Mouse (Mus musculus) lung, embryonic 16.5 days (tissue): ENCODE data around the gene Nanos3. TPM values are rescaled to one million over a fixed set of nuclear protein-coding genes. Genes with fewer than 3 reads are reported as not detected.

Experiments used
- ATAC-seq: fragments of 200-750 bp; cut with Nextera tagmentation; 2 replicates; pipeline ENCODE4 v1.8.0; 2017; ENCODE audit warnings: low read depth, mild to moderate bottlenecking, moderate library complexity
- H3K27ac ChIP-seq: fragments of 300-500 bp; sonication (generic); 2 replicates; pipeline ENCODE4 v1.5.1; 2014; ENCODE audit warnings: mild to moderate bottlenecking, control low read depth, low read length
- H3K27me3 ChIP-seq: fragments of 300-500 bp; sonication (generic); 2 replicates; pipeline ENCODE4 v1.6.1; 2014; ENCODE audit warnings: low read depth, low read length, mixed read lengths; ENCODE audit not compliant: control insufficient read depth, insufficient read depth
- H3K36me3 ChIP-seq: fragments of 300-500 bp; sonication (generic); 2 replicates; pipeline ENCODE4 v1.6.1; 2014; ENCODE audit warnings: low read length; ENCODE audit not compliant: control insufficient read depth, insufficient read depth
- H3K4me1 ChIP-seq: fragments of 300-500 bp; sonication (generic); replicated peaks from 2 replicates; pipeline ENCODE4 v1.6.1; 2014; ENCODE audit warnings: low read length, mixed read lengths; ENCODE audit not compliant: control insufficient read depth, insufficient read depth
- H3K4me2 ChIP-seq: fragments of 300-500 bp; sonication (generic); 2 replicates; pipeline ENCODE4 v1.6.1; 2014; ENCODE audit warnings: low read depth, low read length, control low read depth
- H3K4me3 ChIP-seq: fragments of 300-500 bp; sonication (generic); 2 replicates; pipeline ENCODE4 v1.5.1; 2014; ENCODE audit warnings: mild to moderate bottlenecking, low read length, control low read depth
- H3K9ac ChIP-seq: fragments of 300-500 bp; sonication (generic); 2 replicates; pipeline ENCODE4 v1.6.1; 2014; ENCODE audit warnings: low read length, control low read depth
- H3K9me3 ChIP-seq: fragments of 300-500 bp; sonication (generic); 2 replicates; pipeline ENCODE4 v1.6.1; 2016; ENCODE audit warnings: low read length; ENCODE audit not compliant: control insufficient read depth
- WGBS: fragments of 180-500 bp; shearing (Covaris S2); extraction: QIAGEN DNeasy Blood & Tissue Kit; methylation state at CpG from one replicate; pipeline ENCODE4 v1.1.7; 2014; 5-methylcytosine and 5-hydroxymethylcytosine counted together
- polyA plus RNA-seq: library from polyadenylated mRNA; unstranded; fragments of >200 nt; fragmentation: Nextera tagmentation; extraction: Ambion mirVana; gene quantifications from 2 replicates; pipeline ENCODE4 v1.2.1, GENCODE M21; 2015

Nanos3 gene
- polyA plus RNA-seq, 1 experiment from 2014 or later, result 3.5 TPM

GRCm38 (mm10) chr8:84197922-84198774 lies 13.1 kb upstream of the Nanos3 start:
- ATAC-seq, result peak; percentile 78
- no peaks in the 10 kb centered on the region for H3K36me3 ChIP-seq
- peaks cover 44% of the 10 kb centered on the region for H3K4me1 ChIP-seq
- H3K9me3 ChIP-seq, result no peaks in the 10 kb centered on the region
- H3K27me3 ChIP-seq, result no peaks in the 10 kb centered on the region
- peak overlapping the region; percentile 58 for H3K4me3 ChIP-seq
- 3% methylated on average over 30 of the region's 30 CpGs for WGBS
- H3K27ac ChIP-seq, result peak overlapping the region; percentile 99
- peak overlapping the region; percentile 76 for H3K9ac ChIP-seq
- peak overlapping the region; percentile 65 for H3K4me2 ChIP-seq

GRCm38 (mm10) chr8:84197141-84197921 lies 12.3 kb upstream of the Nanos3 start:
- under 1% methylated on average over 40 of the region's 43 CpGs for WGBS
- peak; percentile 54 for ATAC-seq

GRCm38 (mm10) chr8:84194224-84194743 lies 9.3 kb upstream of the Nanos3 start:
- Histone ChIP-seq H3K36me3 (no peaks in the 10 kb centered on the region), H3K27ac (no peak overlapping the region), H3K4me3 (no peak overlapping the region), H3K4me2 (no peak overlapping the region), H3K9me3 (no peaks in the 10 kb centered on the region), H3K9ac (no peak overlapping the region), H3K4me1 (peaks cover 37% of the 10 kb centered on the region), H3K27me3 (no peaks in the 10 kb centered on the region)
- WGBS, result 65% methylated on average over 3 of the region's 3 CpGs
- ATAC-seq, result no peak

More at GRCm38 (mm10) chr8:84197141-84197921, 12.3 kb upstream of the Nanos3 start:
- H3K9me3 ChIP-seq, result no peaks in the 10 kb centered on the region
- peak overlapping the region; percentile 58 for H3K4me3 ChIP-seq
- H3K9ac ChIP-seq, result peak overlapping the region; percentile 76
- H3K4me1 ChIP-seq, result peaks cover 44% of the 10 kb centered on the region
- H3K27ac ChIP-seq, result peak overlapping the region; percentile 99
- H3K27me3 ChIP-seq, result no peaks in the 10 kb centered on the region
- no peaks in the 10 kb centered on the region for H3K36me3 ChIP-seq
- peak overlapping the region; percentile 65 for H3K4me2 ChIP-seq

DNA sequence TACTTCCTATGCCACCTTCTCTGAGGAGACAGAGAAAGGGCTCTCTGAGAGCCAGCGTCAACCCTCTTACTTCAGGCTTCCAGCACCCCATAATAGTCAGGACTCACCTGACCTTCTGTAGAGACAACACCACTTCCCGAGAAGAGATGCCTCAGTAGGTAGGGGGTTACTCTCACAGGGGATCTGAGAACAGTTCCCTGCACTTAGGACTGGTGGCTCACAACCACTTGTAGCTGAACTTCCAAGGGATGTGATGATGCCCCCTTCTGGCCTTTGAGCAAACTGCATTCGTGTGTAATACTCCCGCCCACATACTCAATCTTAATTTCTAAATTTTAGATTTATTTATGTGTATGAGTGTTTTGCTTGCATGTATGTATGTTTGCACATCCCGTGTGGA lies 8.5 kb upstream of the Nanos3 start:
- Histone ChIP-seq H3K4me3 (no peak overlapping the region), H3K4me2 (no peak overlapping the region), H3K36me3 (no peaks in the 10 kb centered on the region), H3K9me3 (no peaks in the 10 kb centered on the region), H3K4me1 (peaks cover 34% of the 10 kb centered on the region), H3K27ac (peak overlapping the region; percentile 34; the same call in 1 of the 2 replicates), H3K9ac (no peak overlapping the region), H3K27me3 (no peaks in the 10 kb centered on the region)
- no peak for ATAC-seq
- 72% methylated on average over 5 of the region's 5 CpGs for WGBS

GRCm38 (mm10) chr8:84193161-84193560 lies 8.1 kb upstream of the Nanos3 start:
- Histone ChIP-seq H3K9me3 (no peaks in the 10 kb centered on the region), H3K9ac (no peak overlapping the region), H3K36me3 (no peaks in the 10 kb centered on the region), H3K4me3 (peak overlapping the region; percentile 36; the same call in 1 of the 2 replicates), H3K4me1 (peaks cover 32% of the 10 kb centered on the region), H3K27me3 (no peaks in the 10 kb centered on the region), H3K27ac (peak overlapping the region; percentile 98; the same call in 1 of the 2 replicates), H3K4me2 (peak overlapping the region; percentile 56)
- 67% methylated on average over 4 of the region's 4 CpGs for WGBS
- no peak for ATAC-seq

DNA sequence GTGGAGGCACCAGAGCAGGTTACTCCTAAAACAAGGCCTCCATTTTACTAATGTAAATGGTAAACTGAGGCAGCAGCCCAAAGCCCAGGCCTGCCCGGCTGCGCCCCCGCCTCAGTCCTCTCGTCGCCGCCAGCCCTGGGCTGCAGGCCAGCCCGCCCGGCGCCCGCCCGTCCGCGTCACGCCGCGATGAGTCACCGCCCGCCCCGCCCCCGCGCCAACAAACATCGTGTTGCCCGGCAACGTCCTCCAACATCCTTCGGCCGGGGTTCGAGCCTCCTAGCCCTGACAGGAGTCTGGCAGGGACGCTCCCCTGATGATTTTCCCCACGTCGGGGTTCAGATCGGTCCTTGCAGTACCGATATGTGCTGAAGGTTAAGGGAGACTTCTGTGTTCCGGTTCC lies 7.5 kb upstream of the Nanos3 start:
- Histone ChIP-seq H3K9ac (peak overlapping the region; percentile 60), H3K27ac (peak overlapping the region; percentile 98), H3K27me3 (no peaks in the 10 kb centered on the region), H3K9me3 (no peaks in the 10 kb centered on the region), H3K36me3 (no peaks in the 10 kb centered on the region), H3K4me1 (peaks cover 28% of the 10 kb centered on the region), H3K4me3 (peak overlapping the region; percentile 36), H3K4me2 (peak overlapping the region; percentile 56)
- WGBS, result 3% methylated on average over 24 of the region's 33 CpGs
- ATAC-seq, result peak; percentile 67; the same call in 1 of the 2 replicates

DNA sequence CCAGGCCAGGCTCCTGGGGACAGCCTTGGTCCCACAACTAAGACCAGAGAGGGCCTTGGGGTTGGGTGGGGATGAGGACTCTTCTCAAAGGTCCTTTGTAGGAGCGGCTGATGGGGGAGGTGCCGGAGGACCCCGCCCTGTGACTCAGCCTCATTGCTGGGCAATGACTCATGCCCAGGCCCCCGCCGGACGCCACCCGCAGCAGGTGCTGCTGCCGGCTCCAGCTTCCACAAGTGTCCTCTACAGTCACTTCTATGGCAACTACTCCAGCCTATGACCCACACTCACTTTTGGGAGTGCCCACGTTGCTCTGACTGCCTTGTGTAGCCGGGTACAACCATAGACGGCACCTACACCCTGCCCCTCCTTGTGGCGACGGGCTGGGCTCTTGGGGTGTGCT lies 7.0 kb upstream of the Nanos3 start:
- peak overlapping the region; percentile 56 for H3K4me2 ChIP-seq
- H3K4me1 ChIP-seq, result peaks cover 34% of the 10 kb centered on the region
- H3K9me3 ChIP-seq, result no peaks in the 10 kb centered on the region
- H3K27me3 ChIP-seq, result no peaks in the 10 kb centered on the region
- peak overlapping the region; percentile 36 for H3K4me3 ChIP-seq
- H3K36me3 ChIP-seq, result no peaks in the 10 kb centered on the region
- H3K27ac ChIP-seq, result peak overlapping the region; percentile 98
- 23% methylated on average over 13 of the region's 13 CpGs for WGBS
- peak; percentile 86 for ATAC-seq
- H3K9ac ChIP-seq, result peak overlapping the region; percentile 60

DNA sequence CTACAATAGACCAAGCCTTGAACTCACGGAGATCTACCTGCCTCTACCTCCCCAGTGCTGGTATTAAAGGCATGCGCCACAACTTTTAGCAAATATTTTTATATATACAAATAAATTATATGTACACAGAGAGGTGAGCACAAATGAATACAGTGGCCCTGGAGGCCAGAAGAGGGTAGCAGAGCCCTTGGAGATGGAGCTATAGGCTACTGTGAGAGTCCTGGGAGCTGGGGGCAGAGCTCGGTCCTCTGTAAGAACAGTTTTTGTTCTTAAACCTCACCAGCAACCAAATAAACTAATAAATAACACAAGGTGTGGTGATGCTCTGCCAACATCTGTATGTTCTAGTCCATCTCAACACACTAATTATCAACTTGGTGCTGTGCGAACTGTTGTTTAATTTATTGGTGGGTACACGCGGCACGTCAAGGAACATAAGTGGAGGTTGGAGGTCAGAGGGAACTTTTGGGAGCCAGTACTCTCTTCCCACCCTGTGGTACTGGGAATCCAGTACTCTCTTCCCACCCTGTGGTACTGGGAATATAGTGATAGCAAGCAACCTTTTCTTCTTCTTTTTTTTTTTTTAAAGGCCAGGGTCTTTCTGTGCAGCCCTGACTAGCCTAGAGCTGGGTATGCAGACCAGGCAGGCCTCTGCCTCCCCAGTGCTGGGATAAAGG lies 5.3 kb upstream of the Nanos3 start:
- H3K9me3 ChIP-seq, result peaks cover under 1% of the 10 kb centered on the region; the same call in 1 of the 2 replicates
- 91% methylated on average over 7 of the region's 7 CpGs for WGBS
- peaks cover 36% of the 10 kb centered on the region for H3K4me1 ChIP-seq
- no peak overlapping the region for H3K4me3 ChIP-seq
- no peak for ATAC-seq
- no peaks in the 10 kb centered on the region for H3K27me3 ChIP-seq
- no peaks in the 10 kb centered on the region for H3K36me3 ChIP-seq
- no peak overlapping the region for H3K9ac ChIP-seq
- no peak overlapping the region for H3K27ac ChIP-seq
- no peak overlapping the region for H3K4me2 ChIP-seq
